Mouse (Mus musculus) MEL (cell line): ENCODE data around the gene Tal1. TPM values are rescaled to one million over a fixed set of nuclear protein-coding genes. Genes with fewer than 3 reads are reported as not detected.
A peak's percentile ranks its signal among the peaks of the same experiment; 100 is the strongest.

Experiments used
- DNase-seq: peaks from one replicate; pipeline ENCODE4 v3.0.0; 2011; ENCODE audit warnings: low read depth, low spot score
- H3K27ac ChIP-seq: 2 replicates; pipeline ENCODE4 v1.5.1; 2012; ENCODE audit warnings: low read depth, mild to moderate bottlenecking, control low read depth, low read length, moderate library complexity; ENCODE audit not compliant: control insufficient read depth
- H3K27me3 ChIP-seq, 2 experiments: fragments of 150-350 bp in 1 of 2; sonication (generic) in 1 of 2; 2 replicates each; pipeline ENCODE4 v1.6.1; 2012; ENCODE audit warnings: low read length in 2 of 2, mild to moderate bottlenecking in 2 of 2, improper control_type of control experiment in 1 of 2, moderate library complexity in 1 of 2; ENCODE audit not compliant: insufficient read depth in 2 of 2, control insufficient read depth in 1 of 2
- H3K36me3 ChIP-seq, 2 experiments: 2 replicates each; pipeline ENCODE4 v1.6.1; 2012 to 2014; ENCODE audit warnings: low read length in 2 of 2, improper control_type of control experiment in 1 of 2, inconsistent platforms in 1 of 2, mild to moderate bottlenecking in 1 of 2; ENCODE audit not compliant: insufficient read depth in 2 of 2, control insufficient read depth in 1 of 2
- H3K4me1 ChIP-seq, 2 experiments: fragments of 150-350 bp in 1 of 2; sonication (generic) in 1 of 2; 2 replicates each; pipeline ENCODE4 v1.6.1; 2012; ENCODE audit warnings: low read length in 2 of 2, improper control_type of control experiment in 1 of 2, mild to moderate bottlenecking in 1 of 2; ENCODE audit not compliant: insufficient read depth in 2 of 2, control insufficient read depth in 1 of 2
- H3K4me3 ChIP-seq, 2 experiments: fragments of 150-350 bp in 1 of 2; sonication (generic) in 1 of 2; 2 replicates each; pipeline ENCODE4 v1.5.1; 2012; ENCODE audit warnings: low read depth in 2 of 2, low read length in 2 of 2, mild to moderate bottlenecking in 2 of 2, moderate library complexity in 2 of 2, control low read depth in 1 of 2, improper control_type of control experiment in 1 of 2; ENCODE audit not compliant: control insufficient read depth in 1 of 2, insufficient read depth in 1 of 2
- H3K79me2 ChIP-seq: 2 replicates; pipeline ENCODE4 v1.6.1; 2012; ENCODE audit warnings: mild to moderate bottlenecking, low read length, moderate library complexity; ENCODE audit not compliant: control insufficient read depth, poor library complexity, insufficient read depth
- H3K9ac ChIP-seq: 2 replicates; pipeline ENCODE4 v1.6.1; 2012; ENCODE audit warnings: low read depth, mild to moderate bottlenecking, control low read depth, low read length, moderate library complexity; ENCODE audit not compliant: control insufficient read depth, poor library complexity, severe bottlenecking
- H3K9me3 ChIP-seq: fragments of 150-350 bp; sonication (generic); replicated peaks from 2 replicates; pipeline ENCODE4 v1.6.1; 2012; ENCODE audit warnings: mild to moderate bottlenecking, low read length, improper control_type of control experiment, moderate library complexity; ENCODE audit not compliant: insufficient read depth
- CTCF ChIP-seq, 3 experiments: IDR thresholded peaks in 2 of 3; conservative IDR thresholded peaks in 1 of 3; 2 replicates each; pipeline ENCODE4 v1.5.1; 2011 to 2012; ENCODE audit warnings: low read length in 3 of 3, low read depth in 2 of 3, mild to moderate bottlenecking in 2 of 3, improper control_type of control experiment in 1 of 3, inconsistent platforms in 1 of 3, mixed read lengths in 1 of 3, moderate library complexity in 1 of 3; ENCODE audit not compliant: control insufficient read depth in 1 of 3, insufficient read depth in 1 of 3, poor library complexity in 1 of 3, severe bottlenecking in 1 of 3
- E2F4 ChIP-seq: IDR thresholded peaks from 2 replicates; pipeline ENCODE4 v1.6.1; 2011; ENCODE audit warnings: low read depth, low read length, improper control_type of control experiment, borderline replicate concordance
- ELF1 ChIP-seq: IDR thresholded peaks from 2 replicates; pipeline ENCODE4 v1.6.1; 2014; ENCODE audit warnings: low read depth, mild to moderate bottlenecking, inconsistent platforms, low read length, improper control_type of control experiment, moderate library complexity
- GABPA ChIP-seq: IDR thresholded peaks from 2 replicates; pipeline ENCODE4 v1.6.1; 2012; ENCODE audit warnings: low read depth, mild to moderate bottlenecking, inconsistent platforms, low read length, improper control_type of control experiment, moderate library complexity
- MEF2A ChIP-seq: IDR thresholded peaks from 2 replicates; pipeline ENCODE4 v1.6.1; 2014; ENCODE audit warnings: low read depth, mild to moderate bottlenecking, inconsistent platforms, low read length, improper control_type of control experiment; ENCODE audit not compliant: poor library complexity, insufficient replicate concordance, severe bottlenecking; ENCODE audit errors: extremely low read depth
- MXI1 ChIP-seq: IDR thresholded peaks from 2 replicates; pipeline ENCODE4 v1.6.1; 2011; ENCODE audit warnings: mild to moderate bottlenecking, low read depth, low read length, improper control_type of control experiment
- MYB ChIP-seq: IDR thresholded peaks from 2 replicates; pipeline ENCODE4 v1.6.1; 2011; ENCODE audit warnings: mild to moderate bottlenecking, low read depth, low read length, improper control_type of control experiment
- POLR2A ChIP-seq, 2 experiments: IDR thresholded peaks; 2 replicates each; pipeline ENCODE4 v1.6.1; 2011 to 2012; ENCODE audit warnings: low read length in 2 of 2, mild to moderate bottlenecking in 2 of 2, control low read depth in 1 of 2, improper control_type of control experiment in 1 of 2, low read depth in 1 of 2, moderate library complexity in 1 of 2; ENCODE audit not compliant: control insufficient read depth in 1 of 2, insufficient read depth in 1 of 2, poor library complexity in 1 of 2
- RAD21 ChIP-seq: IDR thresholded peaks from 2 replicates; pipeline ENCODE4 v1.6.1; 2011; ENCODE audit warnings: mild to moderate bottlenecking, low read depth, low read length, improper control_type of control experiment
- SIN3A ChIP-seq: IDR thresholded peaks from 2 replicates; pipeline ENCODE4 v1.6.1; 2012; ENCODE audit warnings: low read length, improper control_type of control experiment, inconsistent platforms
- TBP ChIP-seq: IDR thresholded peaks from 2 replicates; pipeline ENCODE4 v1.8.0; 2011; ENCODE audit warnings: low read depth, low read length, improper control_type of control experiment
- TCF12 ChIP-seq: IDR thresholded peaks from 2 replicates; pipeline ENCODE4 v1.6.1; 2014; ENCODE audit warnings: low read depth, mild to moderate bottlenecking, inconsistent platforms, low read length, improper control_type of control experiment, moderate library complexity
- UBTF ChIP-seq: IDR thresholded peaks from 2 replicates; pipeline ENCODE4 v1.6.1; 2012; ENCODE audit warnings: low read depth, mild to moderate bottlenecking, inconsistent platforms, low read length, improper control_type of control experiment, moderate library complexity, borderline replicate concordance; ENCODE audit not compliant: insufficient read depth
- ZKSCAN1 ChIP-seq: IDR thresholded peaks from 2 replicates; pipeline ENCODE4 v1.6.1; 2012; ENCODE audit warnings: low read depth, mild to moderate bottlenecking, inconsistent platforms, low read length, improper control_type of control experiment, moderate library complexity
- ZNF384 ChIP-seq: IDR thresholded peaks from 2 replicates; pipeline ENCODE4 v1.6.1; 2012; ENCODE audit warnings: low read depth, mild to moderate bottlenecking, inconsistent platforms, low read length, improper control_type of control experiment
- polyA plus RNA-seq, 2 experiments: library from polyadenylated mRNA; stranded (reverse) in 1 of 2; unstranded in 1 of 2; fragments of >175 nt in 1 of 2; fragments of >200 nt in 1 of 2; gene quantifications; 2 replicates each; pipeline versions ENCODE4 v1.2.1 to v1.2.4; 2012; ENCODE audit warnings: low replicate concordance in 2 of 2, low read depth in 1 of 2; ENCODE audit not compliant: insufficient read length in 2 of 2, insufficient read depth in 1 of 2, missing spikeins in 1 of 2
- total RNA-seq: library from RNA; depleted of rRNA; stranded (reverse); fragments of 300-350 nt; gene quantifications from 2 replicates; pipeline ENCODE4 v1.2.3, GENCODE M21; 2012

Gene Tal1
- total and polyA plus RNA-seq, 3 experiments, result 34.9 to 48.9 TPM; not detected in 1

DNA sequence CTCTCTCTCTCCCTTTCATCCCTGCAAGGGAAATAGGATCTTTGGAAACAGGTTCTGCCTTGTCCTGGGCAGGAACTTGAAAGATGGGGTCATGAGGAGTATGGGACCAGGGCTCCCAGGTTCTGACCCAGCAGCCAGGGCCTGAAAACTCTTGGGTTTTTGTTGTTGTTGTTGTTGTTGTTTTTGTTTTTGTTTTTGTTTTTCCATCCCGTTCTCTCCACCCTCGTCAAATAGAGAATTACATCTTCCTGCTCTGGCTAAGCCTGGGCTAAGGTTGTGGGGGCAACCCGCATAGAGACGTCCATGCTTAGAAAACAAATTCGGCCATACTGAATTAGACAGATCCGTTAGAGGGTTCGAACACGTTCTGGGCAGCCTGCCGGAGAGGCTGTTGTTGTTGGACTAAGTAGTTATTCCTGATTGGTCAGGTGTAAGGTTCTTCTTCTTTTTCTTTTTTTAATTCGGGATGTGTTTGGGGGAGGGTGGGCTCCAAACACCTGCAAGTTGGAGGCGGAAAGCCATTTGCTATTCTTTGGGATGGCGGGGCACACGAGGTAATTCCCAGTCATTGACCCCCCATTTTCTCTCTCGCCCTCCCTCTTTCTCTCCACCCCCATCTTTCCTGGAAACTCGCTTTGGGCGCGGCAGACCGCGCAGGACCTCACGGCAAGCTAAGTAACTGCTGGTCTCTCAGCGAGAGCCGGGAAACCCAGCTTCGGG, 2.8 kb downstream of the Tal1 start (continued):
- TF ChIP-seq E2F4, result peak; percentile 37; the same call in 1 of the 2 replicates
- TF ChIP-seq MXI1, result peak; percentile 80
- TF ChIP-seq SIN3A, result peak; percentile 32
- no peak for TF ChIP-seq CTCF (IDR thresholded peaks at IDR 0.05 in 2 of 3, conservative IDR thresholded peaks at IDR 0.05 in 1 of 3; ENCODE audit: control insufficient read depth in 1 of 3, insufficient read depth in 1 of 3, low read depth in 2 of 3, low read length in 3 of 3, poor library complexity in 1 of 3, severe bottlenecking in 1 of 3)

DNA sequence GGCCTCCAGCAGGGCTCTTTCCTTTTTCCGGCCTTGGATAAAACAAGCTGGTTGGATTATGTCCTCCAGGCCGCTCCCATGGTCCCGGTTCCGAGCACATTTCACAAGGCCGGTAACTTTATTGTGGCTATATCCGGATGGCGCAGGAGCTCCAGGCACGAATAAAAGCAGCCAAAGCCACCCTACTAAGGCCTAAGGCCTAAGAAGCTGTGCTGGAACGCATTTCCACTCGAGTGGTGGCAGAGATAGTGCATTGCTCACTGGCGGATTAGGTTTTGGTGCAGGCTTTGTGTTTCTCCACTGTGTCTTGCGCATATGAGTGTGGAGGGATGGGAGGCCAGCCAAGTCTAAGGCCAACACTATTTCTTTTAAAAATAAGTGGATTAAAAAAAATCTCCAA, 3.6 kb downstream of the Tal1 start:
- Histone ChIP-seq H3K27me3 (no peaks in the 10 kb centered on the region), H3K9me3 (no peaks in the 10 kb centered on the region), H3K9ac (peak overlapping the region; percentile 77), H3K4me3 (peak overlapping the region; percentile 73 to 97), H3K79me2 (peaks cover 75% of the 10 kb centered on the region)
- peak; percentile 74 for DNase-seq
- peak; percentile 14; the same call in 1 of the 2 replicates for TF ChIP-seq SIN3A
- TF ChIP-seq GABPA, result no peak
- TF ChIP-seq MEF2A, result no peak
- TF ChIP-seq TCF12, result peak; percentile 11; the same call in 1 of the 2 replicates
- TF ChIP-seq TBP, result 0 out of 2 replicates have a peak, but pooled peaks have one; percentile 48
- TF ChIP-seq, all 39 proteins: peak for 3
- Histone ChIP-seq H3K4me1 (peaks cover 10 to 26% of the 10 kb centered on the region in 2 experiments), H3K27ac (peak overlapping the region; percentile 80), H3K36me3 (peaks cover 2 to 27% of the 10 kb centered on the region in 2 experiments; a peak in 3 of 4 replicates)

DNA sequence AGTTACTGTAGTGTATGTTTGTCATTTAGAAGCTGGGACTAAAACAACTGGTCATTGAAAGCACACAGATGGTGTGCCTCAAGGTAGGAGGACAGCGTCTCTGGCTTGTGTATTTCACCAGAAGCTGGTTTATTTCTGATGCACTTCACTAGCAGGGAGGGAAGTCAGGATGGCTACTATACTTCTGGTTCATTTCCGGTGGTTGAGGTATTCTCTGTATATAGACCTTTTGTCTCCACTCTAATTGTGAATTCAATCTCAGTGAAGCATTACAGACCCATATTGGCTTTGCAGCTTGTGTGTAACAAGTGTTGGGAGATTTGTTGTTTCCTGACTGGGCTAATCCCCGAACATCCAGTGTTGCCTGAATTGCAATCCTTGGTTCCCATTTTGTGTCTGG, 4.5 kb downstream of the Tal1 start:
- H3K9me3 ChIP-seq, result no peaks in the 10 kb centered on the region
- no peak overlapping the region; the same call in 1 of the 2 replicates for H3K27ac ChIP-seq
- TF ChIP-seq TCF12 (no peak), ZNF384 (no peak), POLR2A (IDR thresholded peaks at IDR 0.05; ENCODE audit: control insufficient read depth in 1 of 2, insufficient read depth in 1 of 2, low read depth in 1 of 2, low read length in 2 of 2, poor library complexity in 1 of 2) (no peak; a peak in 1 of 4 replicates), ELF1 (no peak), CTCF (IDR thresholded peaks at IDR 0.05 in 2 of 3, conservative IDR thresholded peaks at IDR 0.05 in 1 of 3; ENCODE audit: control insufficient read depth in 1 of 3, insufficient read depth in 1 of 3, low read depth in 2 of 3, low read length in 3 of 3, poor library complexity in 1 of 3, severe bottlenecking in 1 of 3) (no peak), MEF2A (no peak), MYB (no peak), RAD21 (no peak), UBTF (no peak), ZKSCAN1 (no peak)
- H3K79me2 ChIP-seq, result peaks cover 75% of the 10 kb centered on the region
- DNase-seq, result no peak
- H3K27me3 ChIP-seq, result no peaks in the 10 kb centered on the region
- H3K4me3 ChIP-seq, result peak overlapping the region; percentile 73 to 97
- H3K9ac ChIP-seq, result peak overlapping the region; percentile 77
- H3K36me3 ChIP-seq, result peaks cover 5 to 19% of the 10 kb centered on the region in 2 experiments; a peak in 3 of 4 replicates
- H3K4me1 ChIP-seq, result peaks cover 4 to 20% of the 10 kb centered on the region in 2 experiments
